Mouse (Mus musculus) forebrain, postnatal 0 days (tissue): ENCODE data around the gene Zbtb20. TPM values are rescaled to one million over a fixed set of nuclear protein-coding genes. Genes with fewer than 3 reads are reported as not detected.

ENCODE experiments used
- ATAC-seq: fragments of 200-750 bp; cut with Nextera tagmentation; 2 replicates; pipeline ENCODE4 v1.8.0; 2017; ENCODE audit warnings: mild to moderate bottlenecking, moderate library complexity
- DNase-seq: peaks from one replicate; pipeline ENCODE4 v3.0.0-alpha.2; 2015
- H3K27ac ChIP-seq: fragments of 300-500 bp; sonication (generic); 2 replicates; pipeline ENCODE4 v1.5.1; 2014; ENCODE audit warnings: low read depth, mild to moderate bottlenecking, antibody characterized with exemption, low read length, moderate library complexity, mixed read lengths
- H3K27me3 ChIP-seq: fragments of 300-500 bp; sonication (generic); 2 replicates; pipeline ENCODE4 v1.6.1; 2014; ENCODE audit warnings: mild to moderate bottlenecking, low read length, mixed read lengths; ENCODE audit not compliant: insufficient read depth
- H3K36me3 ChIP-seq: fragments of 300-500 bp; sonication (generic); 2 replicates; pipeline ENCODE4 v1.6.1; 2014; ENCODE audit warnings: mild to moderate bottlenecking, moderate library complexity; ENCODE audit not compliant: insufficient read depth
- H3K4me1 ChIP-seq: fragments of 300-500 bp; sonication (generic); 2 replicates; pipeline ENCODE4 v1.6.1; 2014; ENCODE audit warnings: antibody characterized with exemption; ENCODE audit not compliant: insufficient read depth
- H3K4me2 ChIP-seq: fragments of 300-500 bp; sonication (generic); 2 replicates; pipeline ENCODE4 v1.6.1; 2014; ENCODE audit warnings: low read depth, mild to moderate bottlenecking, moderate library complexity
- H3K4me3 ChIP-seq: fragments of 300-500 bp; sonication (generic); 2 replicates; pipeline ENCODE4 v1.5.1; 2014; ENCODE audit warnings: low read depth, low read length, mixed read lengths
- H3K9ac ChIP-seq: fragments of 300-500 bp; sonication (generic); 2 replicates; pipeline ENCODE4 v1.6.1; 2014; ENCODE audit warnings: mild to moderate bottlenecking
- H3K9me3 ChIP-seq: fragments of 300-500 bp; sonication (generic); 2 replicates; pipeline ENCODE4 v1.6.1; 2016; ENCODE audit warnings: low read length
- CTCF ChIP-seq: sonication (generic); IDR thresholded peaks from 2 replicates; pipeline ENCODE4 v1.5.1; 2016; ENCODE audit warnings: antibody characterized with exemption, control low read depth, low read depth
- WGBS: fragments of 180-500 bp; shearing (Covaris S2); extraction: QIAGEN DNeasy Blood & Tissue Kit; methylation state at CpG from one replicate; pipeline ENCODE4 v1.1.7; 2014; 5-methylcytosine and 5-hydroxymethylcytosine counted together
- polyA plus RNA-seq: library from polyadenylated mRNA; unstranded; fragments of >200 nt; fragmentation: Nextera tagmentation; extraction: Ambion mirVana; gene quantifications from 2 replicates; pipeline ENCODE4 v1.2.1, GENCODE M21; 2015
- total RNA-seq: library from RNA; depleted of rRNA; stranded (reverse); fragments of >200 nt; gene quantifications from 2 replicates; pipeline ENCODE4 v1.2.3, GENCODE M21; 2014

The Zbtb20 gene
- total and polyA plus RNA-seq, 2 experiments from 2014 or later = 63.4 to 90.9 TPM

DNA sequence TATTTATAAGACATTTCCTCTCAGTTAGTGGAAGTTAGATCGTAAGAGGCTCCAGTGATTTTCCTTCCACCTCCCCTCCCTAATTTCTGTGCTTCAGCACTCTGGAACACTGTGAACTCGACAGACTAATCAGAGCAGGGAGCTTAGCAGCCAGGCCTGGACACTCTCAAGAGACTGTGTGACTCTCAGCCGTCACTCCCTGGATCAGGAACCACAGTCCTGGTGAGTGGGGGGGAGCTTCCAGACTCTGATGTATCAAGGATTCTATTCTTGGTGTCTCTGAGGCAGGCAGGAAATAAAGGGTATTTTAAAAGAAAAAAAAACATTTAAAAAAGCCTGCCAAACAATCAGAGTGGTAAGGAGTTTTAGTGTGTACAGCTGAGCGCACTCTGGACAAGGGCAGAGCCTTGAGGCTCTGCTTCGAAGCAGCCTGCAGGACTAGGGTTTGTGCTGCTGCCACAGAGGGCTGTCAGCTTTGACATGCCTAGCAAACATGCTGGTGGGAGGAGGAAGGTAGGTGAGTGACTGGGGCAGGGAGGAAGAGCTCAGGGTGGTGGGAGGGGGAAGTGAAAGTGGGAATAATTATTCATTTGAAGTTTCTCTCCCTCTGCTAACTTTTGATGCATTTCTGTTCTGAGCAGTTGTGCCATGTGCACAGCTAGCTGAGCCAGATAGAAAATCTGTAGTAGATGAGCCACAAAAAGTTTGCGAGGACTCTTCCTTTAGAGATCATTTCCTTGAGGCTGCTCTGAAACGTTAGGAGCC is 488.3 kb downstream of the Zbtb20 start:
- peak; percentile 59 for ATAC-seq
- Histone ChIP-seq H3K9ac (no peak overlapping the region), H3K9me3 (no peaks in the 10 kb centered on the region), H3K27ac (no peak overlapping the region; the same call in 1 of the 2 replicates), H3K27me3 (no peaks in the 10 kb centered on the region), H3K4me2 (peak overlapping the region; percentile 2; the same call in 1 of the 2 replicates), H3K4me3 (no peak overlapping the region), H3K4me1 (0 out of 2 replicates have a peak, but pooled peaks cover 5% of the 10 kb centered on the region), H3K36me3 (no peaks in the 10 kb centered on the region)
- 28% methylated on average over 7 of the region's 7 CpGs for WGBS
- DNase-seq = no peak
- TF ChIP-seq CTCF = no peak

GRCm38 (mm10) chr16:43364516-43364910 is 488.8 kb downstream of the Zbtb20 start:
- TF ChIP-seq CTCF = no peak
- no peak overlapping the region; the same call in 1 of the 2 replicates for H3K27ac ChIP-seq
- 86% methylated on average over 6 of the region's 6 CpGs for WGBS
- H3K9me3 ChIP-seq = no peaks in the 10 kb centered on the region
- no peaks in the 10 kb centered on the region for H3K27me3 ChIP-seq
- H3K9ac ChIP-seq = no peak overlapping the region
- ATAC-seq (no peak), DNase-seq (no peak)
- H3K4me2 ChIP-seq = no peak overlapping the region
- H3K4me1 ChIP-seq = 0 out of 2 replicates have a peak, but pooled peaks cover 5% of the 10 kb centered on the region
- no peak overlapping the region for H3K4me3 ChIP-seq
- H3K36me3 ChIP-seq = no peaks in the 10 kb centered on the region

DNA sequence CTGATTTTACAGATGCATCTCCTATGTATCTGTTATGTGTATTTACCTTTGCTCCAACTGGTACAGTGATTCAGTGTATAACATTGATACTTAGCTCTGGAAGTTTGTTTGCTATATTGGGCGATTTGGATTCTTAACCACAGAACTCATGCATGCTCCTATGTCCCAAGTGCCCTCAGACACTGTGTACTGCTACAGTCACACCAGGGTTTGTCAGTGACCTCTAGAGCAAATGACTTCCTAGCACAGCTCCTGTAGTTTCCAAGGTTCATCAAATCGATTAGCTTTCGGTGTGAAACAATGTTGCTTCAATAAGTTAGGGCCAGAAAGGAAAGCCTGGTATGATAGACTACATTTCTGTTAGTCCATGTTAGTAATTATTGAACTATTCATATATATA is 489.6 kb downstream of the Zbtb20 start:
- Histone ChIP-seq H3K27me3 (no peaks in the 10 kb centered on the region), H3K4me2 (no peak overlapping the region), H3K27ac (no peak overlapping the region), H3K9ac (no peak overlapping the region), H3K4me1 (0 out of 2 replicates have a peak, but pooled peaks cover 5% of the 10 kb centered on the region), H3K4me3 (no peak overlapping the region), H3K9me3 (no peaks in the 10 kb centered on the region), H3K36me3 (no peaks in the 10 kb centered on the region)
- ATAC-seq = no peak
- TF ChIP-seq CTCF = no peak
- DNase-seq = no peak
- 96% methylated on average over 3 of the region's 3 CpGs for whole genome bisulfite sequencing

DNA sequence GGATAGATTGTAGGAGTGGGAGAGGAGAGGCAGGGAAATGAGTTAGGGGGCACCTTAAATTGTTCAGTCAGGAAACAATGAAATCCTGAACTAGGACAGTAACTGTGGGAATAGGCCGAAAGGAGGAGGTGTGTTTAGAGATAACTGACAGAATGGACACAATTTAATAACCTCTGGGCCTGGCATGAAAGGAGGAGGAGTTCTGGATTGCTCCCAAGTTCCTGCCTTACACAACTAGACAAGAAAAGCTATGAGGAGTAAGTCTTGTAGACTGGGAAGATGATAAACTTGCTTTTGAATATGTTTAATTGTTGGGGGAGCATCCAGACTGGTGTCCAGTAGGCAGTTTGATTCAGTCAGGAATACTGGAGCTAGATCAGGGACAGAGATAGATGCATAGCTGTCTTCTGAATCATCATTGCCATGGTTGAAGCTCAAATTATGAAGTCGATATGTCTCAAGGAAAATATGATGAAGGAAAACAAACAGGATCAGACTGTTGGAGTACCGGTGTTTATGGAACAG is 494.9 kb downstream of the Zbtb20 start:
- H3K9me3 ChIP-seq = no peaks in the 10 kb centered on the region
- H3K9ac ChIP-seq = no peak overlapping the region
- no peak overlapping the region for H3K4me2 ChIP-seq
- DNase-seq = no peak
- H3K4me3 ChIP-seq = no peak overlapping the region
- no peaks in the 10 kb centered on the region for H3K27me3 ChIP-seq
- no peaks in the 10 kb centered on the region for H3K36me3 ChIP-seq
- no peaks in the 10 kb centered on the region for H3K4me1 ChIP-seq
- WGBS = 87% methylated on average over 3 of the region's 3 CpGs
- no peak for TF ChIP-seq CTCF
- no peak overlapping the region for H3K27ac ChIP-seq
- ATAC-seq = no peak

- ATAC-seq (no peak), DNase-seq (no peak)
- Histone ChIP-seq H3K4me1 (no peaks in the 10 kb centered on the region), H3K27ac (no peak overlapping the region), H3K36me3 (no peaks in the 10 kb centered on the region), H3K4me3 (no peak overlapping the region), H3K9me3 (no peaks in the 10 kb centered on the region), H3K9ac (no peak overlapping the region), H3K27me3 (no peaks in the 10 kb centered on the region), H3K4me2 (no peak overlapping the region)
- 61% methylated on average over 6 of the region's 6 CpGs for WGBS
- no peak for TF ChIP-seq CTCF
Observed at GRCm38 (mm10) chr16:43376782-43377181, 501.1 kb downstream of the Zbtb20 start.

DNA sequence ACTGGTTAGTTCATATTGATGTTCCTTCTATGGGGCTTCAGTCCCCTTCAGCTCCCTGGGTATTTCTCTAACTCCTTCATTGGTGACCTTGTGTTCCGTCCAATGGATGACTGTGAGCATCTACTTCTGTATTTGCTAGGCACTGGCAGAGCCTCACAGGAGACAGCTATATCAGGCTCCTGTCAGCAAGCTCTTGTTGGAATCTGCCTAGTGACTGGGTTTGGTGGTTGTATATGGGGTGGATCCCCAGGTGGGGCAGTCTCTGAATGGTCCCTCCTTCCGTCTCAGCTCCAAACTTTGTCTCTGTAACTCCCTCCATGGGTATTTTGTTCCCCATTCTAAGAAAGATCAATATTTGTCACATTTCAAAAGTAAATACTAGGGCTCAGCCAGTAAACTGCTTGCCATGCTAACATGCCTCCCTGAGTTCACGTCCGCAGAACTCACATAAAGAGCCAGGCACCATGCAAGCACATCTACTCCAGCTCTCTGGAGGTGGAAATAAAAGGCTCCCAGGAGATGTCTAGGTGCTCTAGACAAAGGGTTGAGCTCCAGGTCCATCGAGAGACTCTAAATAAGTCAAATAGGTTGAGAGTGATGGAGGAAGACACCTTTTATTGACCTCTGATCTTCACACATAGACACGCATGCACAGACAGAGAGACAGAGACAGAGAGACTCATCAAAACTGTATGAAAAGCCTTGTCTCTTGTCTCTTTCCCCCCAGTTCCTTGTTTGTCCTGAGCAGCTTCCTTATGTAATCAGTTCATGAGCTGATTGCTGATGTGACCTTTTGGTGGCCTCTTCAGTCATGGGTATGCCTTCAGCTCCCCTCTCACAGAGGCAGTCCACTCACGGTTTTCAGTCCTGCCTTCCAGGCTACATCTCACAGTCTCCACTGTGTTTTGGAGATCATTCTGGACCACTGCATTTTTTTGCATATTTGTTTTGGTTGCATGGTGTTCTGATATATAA is 504.0 kb downstream of the Zbtb20 start:
- Histone ChIP-seq H3K36me3 (no peaks in the 10 kb centered on the region), H3K4me3 (no peak overlapping the region)
- no peak for TF ChIP-seq CTCF

More for the DNA sequence above, 504.0 kb downstream of the Zbtb20 start:
- DNase-seq = no peak
- no peak for ATAC-seq
- Histone ChIP-seq H3K27ac (no peak overlapping the region), H3K9ac (no peak overlapping the region), H3K27me3 (no peaks in the 10 kb centered on the region), H3K9me3 (no peaks in the 10 kb centered on the region), H3K4me1 (no peaks in the 10 kb centered on the region), H3K4me2 (no peak overlapping the region)
- whole genome bisulfite sequencing = 94% methylated on average over 7 of the region's 7 CpGs
